Mouse (Mus musculus): ENCODE measurements at regions not wholly inside any gene's neighbourhood (a gene's known extent, or its start where the extent isn't known, plus 50 kb on each side); places are given as distances from the start of the nearest gene placed in this dataset.

DNA sequence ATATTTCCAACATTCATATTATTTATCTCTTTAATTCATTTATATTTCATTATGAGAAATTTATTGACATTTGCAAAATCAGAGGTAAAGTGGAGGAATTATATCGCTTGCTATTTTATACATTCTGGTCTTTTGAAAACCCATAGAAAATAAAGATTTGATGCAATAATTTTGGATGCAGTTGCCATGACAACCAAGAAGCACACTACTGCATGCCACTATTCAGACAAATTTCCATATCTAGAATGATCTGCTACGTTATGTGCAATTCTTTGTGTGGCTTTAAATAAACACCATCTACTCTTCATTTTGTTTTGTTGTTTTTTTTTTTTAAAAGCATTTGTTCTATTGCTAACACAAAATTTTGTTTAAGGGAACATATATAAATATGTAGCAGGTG, 474.4 kb downstream of the Pcdh18 start:
- Histone ChIP-seq H3K9ac (replicated peaks; ENCODE audit: low read length) (no peak overlapping the region), H3K4me3 (ENCODE audit: low read depth, low read length) (no peak overlapping the region), H3K36me3 (replicated peaks; ENCODE audit: control insufficient read depth, insufficient read depth, low read depth, low read length) (no peaks in the 10 kb centered on the region), H3K9me3 (replicated peaks; ENCODE audit: control insufficient read depth, low read length) (no peaks in the 10 kb centered on the region), H3K27ac (replicated peaks; ENCODE audit: low read depth, low read length) (no peak overlapping the region), H3K4me1 (ENCODE audit: control insufficient read depth, insufficient read depth, low read length) (no peaks in the 10 kb centered on the region), H3K27me3 (ENCODE audit: control insufficient read depth, insufficient read depth, low read length) (no peaks in the 10 kb centered on the region), H3K4me2 (ENCODE audit: low read depth, low read length) (no peak overlapping the region)
- DNase-seq (ENCODE audit: low spot score) (no peak), ATAC-seq (replicated peaks; ENCODE audit: insufficient number of reproducible peaks, low FRiP score, low TSS enrichment, low read depth) (no peak)
- 92% methylated on average over 2 of the region's 2 CpGs for WGBS

DNA sequence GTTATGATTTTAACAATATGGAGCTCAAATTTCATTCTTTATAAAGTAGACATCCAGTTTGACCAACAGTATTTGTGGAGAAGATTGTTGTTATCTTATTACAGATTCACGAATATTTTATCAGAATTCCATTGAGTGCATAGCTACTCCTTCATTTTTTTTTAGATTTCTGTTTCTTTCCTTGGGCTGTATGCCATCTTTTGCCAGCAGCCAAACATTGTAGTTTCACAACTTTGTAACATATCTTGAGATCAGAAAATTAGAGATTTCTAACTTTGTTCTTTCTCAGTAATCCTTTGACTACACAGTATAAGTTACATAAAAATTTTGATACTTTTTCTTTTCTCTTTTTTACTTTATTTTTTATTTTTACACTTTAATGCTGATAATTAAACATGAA, 478.8 kb downstream of the Pcdh18 start:
- H3K4me2 ChIP-seq (ENCODE audit: low read depth, low read length) = no peak overlapping the region
- no peak overlapping the region for H3K27ac ChIP-seq (replicated peaks; ENCODE audit: low read depth, low read length)
- H3K9ac ChIP-seq (replicated peaks; ENCODE audit: low read length) = no peak overlapping the region
- 91% methylated on average over 1 of the region's 1 CpGs for WGBS
- no peaks in the 10 kb centered on the region for H3K9me3 ChIP-seq (replicated peaks; ENCODE audit: control insufficient read depth, low read length)
- ATAC-seq (replicated peaks; ENCODE audit: insufficient number of reproducible peaks, low FRiP score, low TSS enrichment, low read depth) (no peak), DNase-seq (ENCODE audit: low spot score) (no peak)
- H3K4me1 ChIP-seq (ENCODE audit: control insufficient read depth, insufficient read depth, low read length) = no peaks in the 10 kb centered on the region
- H3K4me3 ChIP-seq (ENCODE audit: low read depth, low read length) = no peak overlapping the region
- H3K27me3 ChIP-seq (ENCODE audit: control insufficient read depth, insufficient read depth, low read length) = no peaks in the 10 kb centered on the region
- no peaks in the 10 kb centered on the region for H3K36me3 ChIP-seq (replicated peaks; ENCODE audit: control insufficient read depth, insufficient read depth, low read depth, low read length)

DNA sequence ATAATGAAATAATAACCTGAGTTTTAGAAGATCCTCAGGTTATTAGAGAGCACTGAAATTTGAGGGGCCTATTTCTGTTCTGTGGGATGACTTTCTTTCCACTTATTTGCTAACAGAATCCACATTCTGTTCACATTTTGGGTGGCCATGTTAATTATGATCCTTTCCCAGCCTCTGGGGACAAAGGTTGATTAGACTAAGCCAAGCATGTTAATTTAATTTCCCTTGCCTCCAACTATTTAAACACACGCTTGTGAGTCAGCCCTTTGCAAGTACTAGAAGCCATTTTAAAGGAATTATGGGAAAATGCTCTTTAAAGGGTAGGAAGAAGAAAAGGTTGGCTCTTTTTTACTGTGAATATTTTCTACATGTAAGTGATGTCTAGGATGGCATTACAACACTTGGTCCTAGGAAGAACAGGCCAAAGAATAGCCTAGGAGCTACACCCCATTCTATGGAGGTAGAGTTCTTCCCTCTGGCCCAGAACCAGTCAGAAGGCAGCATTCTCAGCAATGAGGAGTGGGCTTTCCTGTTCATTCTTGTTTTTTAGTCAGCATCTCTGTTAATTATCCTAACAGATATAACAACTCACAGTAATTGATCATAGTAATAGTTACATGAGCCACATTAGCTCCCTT, 482.7 kb downstream of the Pcdh18 start:
- ATAC-seq (replicated peaks; ENCODE audit: insufficient number of reproducible peaks, low FRiP score, low TSS enrichment, low read depth) = no peak
- no peak overlapping the region for H3K4me2 ChIP-seq (ENCODE audit: low read depth, low read length)
- DNase-seq (ENCODE audit: low spot score) = peak; percentile 58
- WGBS = 42% methylated on average over 1 of the region's 1 CpGs
- no peaks in the 10 kb centered on the region for H3K36me3 ChIP-seq (replicated peaks; ENCODE audit: control insufficient read depth, insufficient read depth, low read depth, low read length)
- no peaks in the 10 kb centered on the region for H3K27me3 ChIP-seq (ENCODE audit: control insufficient read depth, insufficient read depth, low read length)
- no peak overlapping the region for H3K27ac ChIP-seq (replicated peaks; ENCODE audit: low read depth, low read length)
- H3K4me1 ChIP-seq (ENCODE audit: control insufficient read depth, insufficient read depth, low read length) = no peaks in the 10 kb centered on the region
- no peak overlapping the region for H3K4me3 ChIP-seq (ENCODE audit: low read depth, low read length)
- H3K9me3 ChIP-seq (replicated peaks; ENCODE audit: control insufficient read depth, low read length) = no peaks in the 10 kb centered on the region
- H3K9ac ChIP-seq (replicated peaks; ENCODE audit: low read length) = no peak overlapping the region

DNA sequence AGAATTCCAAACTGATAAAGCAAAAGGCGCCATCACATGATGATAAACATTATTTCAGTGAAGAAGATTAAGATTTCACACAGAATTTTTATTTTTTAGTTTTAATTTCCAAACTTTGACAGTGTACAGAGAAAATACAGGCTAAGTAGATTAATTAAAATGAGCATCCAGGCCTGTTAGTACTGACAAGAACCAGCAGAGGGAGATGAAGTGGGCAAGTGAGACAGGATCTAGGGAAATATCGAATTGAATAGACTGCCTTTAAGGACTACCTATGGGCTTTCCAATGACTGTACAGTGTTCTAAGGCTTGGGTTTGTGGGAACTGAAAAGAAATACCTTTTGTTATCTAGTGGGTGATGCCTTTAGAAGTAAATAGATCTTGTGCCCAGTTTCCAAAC, 491.1 kb downstream of the Pcdh18 start:
- H3K36me3 ChIP-seq (replicated peaks; ENCODE audit: control insufficient read depth, insufficient read depth, low read depth, low read length) = no peaks in the 10 kb centered on the region
- peak; percentile 38 for DNase-seq (ENCODE audit: low spot score)
- no peaks in the 10 kb centered on the region for H3K4me1 ChIP-seq (ENCODE audit: control insufficient read depth, insufficient read depth, low read length)
- 76% methylated on average over 2 of the region's 2 CpGs for WGBS
- H3K4me3 ChIP-seq (ENCODE audit: low read depth, low read length) = no peak overlapping the region
- no peak overlapping the region for H3K9ac ChIP-seq (replicated peaks; ENCODE audit: low read length)
- no peak overlapping the region for H3K4me2 ChIP-seq (ENCODE audit: low read depth, low read length)
- no peaks in the 10 kb centered on the region for H3K27me3 ChIP-seq (ENCODE audit: control insufficient read depth, insufficient read depth, low read length)
- H3K27ac ChIP-seq (replicated peaks; ENCODE audit: low read depth, low read length) = no peak overlapping the region
- H3K9me3 ChIP-seq (replicated peaks; ENCODE audit: control insufficient read depth, low read length) = no peaks in the 10 kb centered on the region
- no peak for ATAC-seq (replicated peaks; ENCODE audit: insufficient number of reproducible peaks, low FRiP score, low TSS enrichment, low read depth)

Measured in embryonic facial prominence, embryonic 11.5 days (tissue).